Mouse (Mus musculus): ENCODE data around the gene Tpst1. TPM values are rescaled to one million over a fixed set of nuclear protein-coding genes. Genes with fewer than 3 reads are reported as not detected.

Tpst1 gene
- polyA plus RNA-seq, 1 experiment: 10.9 TPM

GRCm38 (mm10) chr5:130063760-130064159 is 9.4 kb upstream of the Tpst1 start:
- peaks cover 6% of the 10 kb centered on the region for H3K36me3 ChIP-seq (ENCODE audit: control insufficient read depth, insufficient read depth, low read length)
- no peak for TF ChIP-seq CTCF (IDR thresholded peaks at IDR 0.05; ENCODE audit: extremely low read depth, insufficient read depth, insufficient read length, insufficient replicate concordance)
- TF ChIP-seq POLR2A (IDR thresholded peaks at IDR 0.05; ENCODE audit: low read depth, low read length): no peak
- no peaks in the 10 kb centered on the region for H3K27me3 ChIP-seq (ENCODE audit: control insufficient read depth, insufficient read depth, low read length)
- peaks cover 14% of the 10 kb centered on the region; the same call in 1 of the 2 replicates for H3K4me1 ChIP-seq (ENCODE audit: control insufficient read depth, insufficient read depth, insufficient read length)
- no peak overlapping the region for H3K27ac ChIP-seq (ENCODE audit: insufficient read depth, low read length)
- DNase-seq (ENCODE audit: low read depth in 1 of 2, low spot score in 2 of 2): no peak
- no peak overlapping the region for H3K4me3 ChIP-seq (ENCODE audit: extremely low read depth, insufficient read depth, insufficient read length)
- whole genome bisulfite sequencing: 81% methylated on average over 2 of the region's 2 CpGs

- TF ChIP-seq CTCF (IDR thresholded peaks at IDR 0.05; ENCODE audit: extremely low read depth, insufficient read depth, insufficient read length, insufficient replicate concordance) (no peak; the same call in 1 of the 2 replicates), POLR2A (IDR thresholded peaks at IDR 0.05; ENCODE audit: low read depth, low read length) (no peak)
- Histone ChIP-seq H3K4me3 (ENCODE audit: extremely low read depth, insufficient read depth, insufficient read length) (no peak overlapping the region), H3K27me3 (ENCODE audit: control insufficient read depth, insufficient read depth, low read length) (no peaks in the 10 kb centered on the region), H3K36me3 (ENCODE audit: control insufficient read depth, insufficient read depth, low read length) (no peaks in the 10 kb centered on the region; the same call in 1 of the 2 replicates), H3K4me1 (ENCODE audit: control insufficient read depth, insufficient read depth, insufficient read length) (peaks cover 14% of the 10 kb centered on the region; the same call in 1 of the 2 replicates), H3K27ac (ENCODE audit: insufficient read depth, low read length) (no peak overlapping the region)
- WGBS: 96% methylated on average over 1 of the region's 1 CpGs
- DNase-seq (ENCODE audit: low read depth in 1 of 2, low spot score in 2 of 2): no peak
Measured at GRCm38 (mm10) chr5:130065579-130065978, 7.5 kb upstream of the Tpst1 start.

- TF ChIP-seq CTCF (IDR thresholded peaks at IDR 0.05; ENCODE audit: extremely low read depth, insufficient read depth, insufficient read length, insufficient replicate concordance): no peak
- TF ChIP-seq POLR2A (IDR thresholded peaks at IDR 0.05; ENCODE audit: low read depth, low read length): no peak
- 70% methylated on average over 3 of the region's 3 CpGs for WGBS
- Histone ChIP-seq H3K4me1 (ENCODE audit: control insufficient read depth, insufficient read depth, insufficient read length) (peaks cover 3% of the 10 kb centered on the region; the same call in 1 of the 2 replicates), H3K27me3 (ENCODE audit: control insufficient read depth, insufficient read depth, low read length) (no peaks in the 10 kb centered on the region), H3K27ac (ENCODE audit: insufficient read depth, low read length) (no peak overlapping the region), H3K4me3 (ENCODE audit: extremely low read depth, insufficient read depth, insufficient read length) (no peak overlapping the region), H3K36me3 (ENCODE audit: control insufficient read depth, insufficient read depth, low read length) (no peaks in the 10 kb centered on the region)
- no peak for DNase-seq (ENCODE audit: low read depth in 1 of 2, low spot score in 2 of 2)
Measured at GRCm38 (mm10) chr5:130067841-130068264, 5.3 kb upstream of the Tpst1 start.

- 87% methylated on average over 6 of the region's 6 CpGs for WGBS
- no peak for TF ChIP-seq POLR2A (IDR thresholded peaks at IDR 0.05; ENCODE audit: low read depth, low read length)
- no peak for TF ChIP-seq CTCF (IDR thresholded peaks at IDR 0.05; ENCODE audit: extremely low read depth, insufficient read depth, insufficient read length, insufficient replicate concordance)
- Histone ChIP-seq H3K4me1 (ENCODE audit: control insufficient read depth, insufficient read depth, insufficient read length) (peaks cover 10% of the 10 kb centered on the region; the same call in 1 of the 2 replicates), H3K4me3 (ENCODE audit: extremely low read depth, insufficient read depth, insufficient read length) (no peak overlapping the region), H3K27me3 (ENCODE audit: control insufficient read depth, insufficient read depth, low read length) (no peaks in the 10 kb centered on the region), H3K27ac (ENCODE audit: insufficient read depth, low read length) (no peak overlapping the region), H3K36me3 (ENCODE audit: control insufficient read depth, insufficient read depth, low read length) (no peaks in the 10 kb centered on the region)
- DNase-seq (ENCODE audit: low read depth in 1 of 2, low spot score in 2 of 2): no peak
Measured at GRCm38 (mm10) chr5:130074491-130074890, 1.4 kb downstream of the Tpst1 start.

DNA sequence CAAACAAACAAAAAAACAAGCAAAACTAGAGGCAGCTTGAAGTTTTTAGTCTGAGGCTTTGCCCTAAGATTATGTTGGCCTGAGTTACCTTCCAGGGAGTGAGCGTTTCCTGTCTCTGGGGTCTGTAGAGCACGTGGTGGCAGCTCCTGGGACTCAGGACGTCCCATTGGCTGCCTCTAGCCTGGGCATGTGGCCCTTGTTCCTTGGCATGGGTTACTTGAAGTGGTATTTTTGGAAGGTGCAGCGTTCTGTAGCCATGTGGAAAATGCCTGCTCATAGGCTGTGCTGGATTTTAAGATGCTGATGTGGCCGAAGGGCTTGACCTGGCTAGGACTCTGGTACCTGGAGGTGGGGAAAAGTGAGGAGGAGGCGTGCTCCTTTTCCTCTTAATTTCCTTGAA is 3.3 kb downstream of the Tpst1 start:
- no peaks in the 10 kb centered on the region for H3K27me3 ChIP-seq (ENCODE audit: control insufficient read depth, insufficient read depth, low read length)
- H3K27ac ChIP-seq (ENCODE audit: insufficient read depth, low read length): no peak overlapping the region
- H3K36me3 ChIP-seq (ENCODE audit: control insufficient read depth, insufficient read depth, low read length): no peaks in the 10 kb centered on the region
- no peak overlapping the region for H3K4me3 ChIP-seq (ENCODE audit: extremely low read depth, insufficient read depth, insufficient read length)
- peaks cover 13% of the 10 kb centered on the region; the same call in 1 of the 2 replicates for H3K4me1 ChIP-seq (ENCODE audit: control insufficient read depth, insufficient read depth, insufficient read length)
- no peak for TF ChIP-seq CTCF (IDR thresholded peaks at IDR 0.05; ENCODE audit: extremely low read depth, insufficient read depth, insufficient read length, insufficient replicate concordance)
- TF ChIP-seq POLR2A (IDR thresholded peaks at IDR 0.05; ENCODE audit: low read depth, low read length): no peak
- 57% methylated on average over 6 of the region's 6 CpGs for WGBS
- DNase-seq (ENCODE audit: low read depth in 1 of 2, low spot score in 2 of 2): no peak

DNA sequence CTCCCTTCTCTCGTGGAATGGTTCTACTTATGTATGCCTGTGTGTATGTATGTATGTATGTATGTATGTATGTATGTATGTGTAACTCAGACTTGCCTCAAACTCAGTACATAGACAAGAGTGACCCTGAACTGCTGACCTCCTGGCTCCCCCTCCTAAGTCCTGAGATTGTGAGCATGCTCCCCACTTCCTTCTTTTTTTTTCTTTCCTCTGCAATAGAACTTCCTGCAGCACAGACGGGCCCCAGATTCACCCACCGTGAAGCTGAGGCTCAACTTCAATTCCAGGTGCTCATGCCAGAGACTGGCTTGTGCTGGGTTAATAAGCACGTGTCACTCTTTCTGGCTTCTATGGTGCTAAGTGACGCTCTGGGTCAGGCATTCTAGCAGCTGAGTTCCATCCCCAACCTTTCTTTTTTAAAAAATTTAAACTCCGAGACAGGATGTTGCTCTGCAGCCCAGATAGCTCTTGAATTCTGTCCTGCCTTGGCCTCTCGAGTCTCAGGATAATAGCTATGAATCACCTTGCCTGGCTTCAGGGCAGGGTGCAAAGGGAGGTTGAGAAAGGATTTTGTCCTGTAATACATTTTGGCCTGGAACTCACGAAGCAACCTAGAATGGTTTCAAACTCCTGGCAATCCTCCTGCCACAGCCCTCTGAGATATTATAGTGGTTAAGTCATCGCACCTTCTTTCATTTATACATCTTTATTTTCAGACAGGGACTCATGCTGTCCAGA is 5.1 kb downstream of the Tpst1 start:
- TF ChIP-seq POLR2A (IDR thresholded peaks at IDR 0.05; ENCODE audit: low read depth, low read length) (no peak), CTCF (IDR thresholded peaks at IDR 0.05; ENCODE audit: extremely low read depth, insufficient read depth, insufficient read length, insufficient replicate concordance) (no peak)
- 30% methylated on average over 9 of the region's 9 CpGs for WGBS
- no peak overlapping the region for H3K27ac ChIP-seq (ENCODE audit: insufficient read depth, low read length)
- DNase-seq (ENCODE audit: low read depth in 1 of 2, low spot score in 2 of 2): no peak
- H3K27me3 ChIP-seq (ENCODE audit: control insufficient read depth, insufficient read depth, low read length): no peaks in the 10 kb centered on the region
- peaks cover 13% of the 10 kb centered on the region; the same call in 1 of the 2 replicates for H3K4me1 ChIP-seq (ENCODE audit: control insufficient read depth, insufficient read depth, insufficient read length)
- H3K36me3 ChIP-seq (ENCODE audit: control insufficient read depth, insufficient read depth, low read length): no peaks in the 10 kb centered on the region
- H3K4me3 ChIP-seq (ENCODE audit: extremely low read depth, insufficient read depth, insufficient read length): no peak overlapping the region

GRCm38 (mm10) chr5:130078834-130079156 is 5.7 kb downstream of the Tpst1 start:
- Histone ChIP-seq H3K27me3 (ENCODE audit: control insufficient read depth, insufficient read depth, low read length) (no peaks in the 10 kb centered on the region), H3K4me3 (ENCODE audit: extremely low read depth, insufficient read depth, insufficient read length) (peak overlapping the region; percentile 57; the same call in 1 of the 2 replicates), H3K27ac (ENCODE audit: insufficient read depth, low read length) (peak overlapping the region; percentile 53; the same call in 1 of the 2 replicates), H3K4me1 (ENCODE audit: control insufficient read depth, insufficient read depth, insufficient read length) (peaks cover 13% of the 10 kb centered on the region; the same call in 1 of the 2 replicates), H3K36me3 (ENCODE audit: control insufficient read depth, insufficient read depth, low read length) (no peaks in the 10 kb centered on the region)
- TF ChIP-seq POLR2A (IDR thresholded peaks at IDR 0.05; ENCODE audit: low read depth, low read length) (no peak), CTCF (IDR thresholded peaks at IDR 0.05; ENCODE audit: extremely low read depth, insufficient read depth, insufficient read length, insufficient replicate concordance) (no peak)
- no peak for DNase-seq (ENCODE audit: low read depth in 1 of 2, low spot score in 2 of 2)
- WGBS: 59% methylated on average over 6 of the region's 6 CpGs

All from spleen, adult 2 months (tissue).